Mouse (Mus musculus) lung, postnatal 0 days (tissue): ENCODE measurements around the gene Ikzf1. TPM values are rescaled to one million over a fixed set of nuclear protein-coding genes. Genes with fewer than 3 reads are reported as not detected.

ENCODE experiments used
- ATAC-seq: fragments of 200-750 bp; cut with Nextera tagmentation; 2 replicates; pipeline ENCODE4 v1.8.0; 2017; ENCODE audit warnings: moderate library complexity
- DNase-seq: peaks from one replicate; pipeline ENCODE4 v3.0.0-alpha.2; 2016; ENCODE audit warnings: low spot score
- H3K27ac ChIP-seq: fragments of 300-500 bp; sonication (generic); 2 replicates; pipeline ENCODE4 v1.5.1; 2014; ENCODE audit warnings: antibody characterized with exemption, mild to moderate bottlenecking, low read length, mixed read lengths
- H3K27me3 ChIP-seq: fragments of 300-500 bp; sonication (generic); replicated peaks from 2 replicates; pipeline ENCODE4 v1.6.1; 2014; ENCODE audit warnings: low read length, mixed read lengths; ENCODE audit not compliant: insufficient read depth
- H3K36me3 ChIP-seq: fragments of 300-500 bp; sonication (generic); 2 replicates; pipeline ENCODE4 v1.6.1; 2014; ENCODE audit warnings: low read length, mixed read lengths; ENCODE audit not compliant: insufficient read depth
- H3K4me1 ChIP-seq: fragments of 300-500 bp; sonication (generic); 2 replicates; pipeline ENCODE4 v1.6.1; 2014; ENCODE audit warnings: antibody characterized with exemption, low read depth, low read length, mixed read lengths; ENCODE audit not compliant: insufficient read depth
- H3K4me2 ChIP-seq: fragments of 300-500 bp; sonication (generic); replicated peaks from 2 replicates; pipeline ENCODE4 v1.6.1; 2014; ENCODE audit warnings: low read depth, mild to moderate bottlenecking, low read length, moderate library complexity, mixed read lengths
- H3K4me3 ChIP-seq: fragments of 300-500 bp; sonication (generic); 2 replicates; pipeline ENCODE4 v1.5.1; 2014; ENCODE audit warnings: low read depth, low read length
- H3K9ac ChIP-seq: fragments of 300-500 bp; sonication (generic); replicated peaks from 2 replicates; pipeline ENCODE4 v1.6.1; 2014; ENCODE audit warnings: low read depth, mild to moderate bottlenecking
- H3K9me3 ChIP-seq: fragments of 300-500 bp; sonication (generic); 2 replicates; pipeline ENCODE4 v1.6.1; 2016; ENCODE audit warnings: low read length, mixed read lengths
- CTCF ChIP-seq: IDR thresholded peaks from 2 replicates; pipeline ENCODE4 v1.5.1; 2016; ENCODE audit warnings: antibody characterized with exemption, mild to moderate bottlenecking
- EP300 ChIP-seq: IDR thresholded peaks from 2 replicates; pipeline ENCODE4 v1.6.1; 2016; ENCODE audit warnings: antibody characterized with exemption, mild to moderate bottlenecking, control low read depth
- WGBS: fragments of 180-500 bp; shearing (Covaris S2); extraction: QIAGEN DNeasy Blood & Tissue Kit; methylation state at CpG from one replicate; pipeline ENCODE4 v1.1.7; 2014; 5-methylcytosine and 5-hydroxymethylcytosine counted together
- polyA plus RNA-seq: library from polyadenylated mRNA; unstranded; fragments of >200 nt; fragmentation: Nextera tagmentation; extraction: Ambion mirVana; gene quantifications from 2 replicates; pipeline ENCODE4 v1.2.1, GENCODE M21; 2015

The Ikzf1 gene
- 1.7 TPM in 2 replicates for polyA plus RNA-seq

GRCm38 (mm10) chr11:11684930-11685852, at the start of gene Ikzf1:
Gene Ikzf1 (plus strand): TSS chr11:11685003.
- H3K9me3 ChIP-seq = no peaks in the 10 kb centered on the region
- H3K9ac ChIP-seq = 0 out of 2 replicates have a peak within 1 kb of the TSS, but pooled peaks have one; percentile 19
- peak within 1 kb of the TSS; percentile 56 for H3K4me3 ChIP-seq
- peak within 1 kb of the TSS; percentile 97 for H3K4me2 ChIP-seq
- no peak for TF ChIP-seq CTCF
- no peak for TF ChIP-seq EP300
- peak; percentile 39 for DNase-seq
- H3K36me3 ChIP-seq = no peaks in the 10 kb centered on the region
- H3K4me1 ChIP-seq = no peaks in the 10 kb centered on the region
- ATAC-seq = peak; percentile 73
- H3K27ac ChIP-seq = peak within 1 kb of the TSS; percentile 68
- whole genome bisulfite sequencing = 7% methylated on average over 46 of the region's 100 CpGs
- H3K27me3 ChIP-seq = peaks cover 25% of the 10 kb centered on the region

GRCm38 (mm10) chr11:11644303-11644702, 40.5 kb upstream of the Ikzf1 start:
- Histone ChIP-seq H3K4me1 (no peaks in the 10 kb centered on the region), H3K9me3 (no peaks in the 10 kb centered on the region), H3K36me3 (no peaks in the 10 kb centered on the region), H3K4me2 (no peak overlapping the region), H3K4me3 (no peak overlapping the region), H3K9ac (no peak overlapping the region), H3K27me3 (no peaks in the 10 kb centered on the region), H3K27ac (no peak overlapping the region)
- DNase-seq (no peak), ATAC-seq (no peak)
- TF ChIP-seq EP300 = no peak
- TF ChIP-seq CTCF = no peak

DNA sequence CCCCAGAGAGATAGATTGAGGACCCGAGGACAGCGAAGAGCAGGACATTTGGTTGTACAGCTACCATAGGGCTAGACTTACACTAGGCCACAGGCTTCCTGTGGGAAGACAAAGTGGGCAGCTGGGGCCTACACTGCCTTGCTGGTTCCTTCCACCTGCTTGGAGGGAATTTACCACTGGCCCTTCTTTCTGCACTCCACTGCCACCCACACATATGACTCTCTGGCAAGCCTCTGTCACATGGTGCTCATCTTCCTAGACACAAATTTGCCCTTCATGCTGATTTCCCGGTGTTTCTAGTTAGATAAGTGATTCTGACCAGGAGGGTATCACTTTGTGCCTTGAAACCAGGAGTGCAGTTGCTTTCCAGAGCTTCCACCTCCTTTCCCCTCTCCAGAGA, 28.4 kb upstream of the Ikzf1 start:
- Histone ChIP-seq H3K4me2 (no peak overlapping the region), H3K4me1 (no peaks in the 10 kb centered on the region), H3K9me3 (no peaks in the 10 kb centered on the region), H3K4me3 (no peak overlapping the region), H3K36me3 (no peaks in the 10 kb centered on the region), H3K27me3 (no peaks in the 10 kb centered on the region), H3K9ac (no peak overlapping the region), H3K27ac (no peak overlapping the region)
- DNase-seq = no peak
- TF ChIP-seq CTCF (no peak), EP300 (no peak)
- ATAC-seq = no peak
- 74% methylated on average over 3 of the region's 3 CpGs for WGBS

GRCm38 (mm10) chr11:11656995-11657530, 27.7 kb upstream of the Ikzf1 start:
- Histone ChIP-seq H3K27me3 (no peaks in the 10 kb centered on the region), H3K4me1 (no peaks in the 10 kb centered on the region), H3K27ac (no peak overlapping the region), H3K4me3 (no peak overlapping the region), H3K36me3 (no peaks in the 10 kb centered on the region), H3K9me3 (no peaks in the 10 kb centered on the region), H3K9ac (no peak overlapping the region), H3K4me2 (no peak overlapping the region)
- no peak for TF ChIP-seq EP300
- no peak for TF ChIP-seq CTCF
- ATAC-seq (no peak), DNase-seq (peak; percentile 7)
- 34% methylated on average over 5 of the region's 5 CpGs for WGBS

DNA sequence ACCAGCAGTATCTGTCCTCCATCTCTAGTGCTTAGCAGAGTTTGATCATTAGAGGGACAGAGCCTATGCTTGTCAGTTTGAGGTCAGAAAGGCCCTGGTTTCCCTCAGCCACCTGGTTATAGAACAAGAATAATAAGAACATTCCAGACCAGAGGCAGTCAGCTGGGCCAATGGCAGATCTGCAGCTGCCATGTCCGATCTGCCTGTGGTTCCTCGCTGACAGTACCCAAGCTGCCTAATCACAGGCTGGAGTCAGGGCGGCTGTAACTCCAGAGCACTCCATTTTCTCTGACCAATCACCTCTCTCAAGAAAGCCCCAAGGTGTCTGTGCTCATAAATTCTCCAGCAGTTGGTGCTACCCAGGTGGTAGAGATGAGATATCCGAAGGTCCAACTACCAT, 27.2 kb upstream of the Ikzf1 start:
- ATAC-seq (no peak), DNase-seq (no peak)
- WGBS = 82% methylated on average over 4 of the region's 4 CpGs
- Histone ChIP-seq H3K4me1 (no peaks in the 10 kb centered on the region), H3K27ac (no peak overlapping the region), H3K9me3 (no peaks in the 10 kb centered on the region), H3K27me3 (no peaks in the 10 kb centered on the region), H3K4me3 (no peak overlapping the region), H3K4me2 (no peak overlapping the region), H3K9ac (no peak overlapping the region), H3K36me3 (no peaks in the 10 kb centered on the region)
- no peak for TF ChIP-seq CTCF
- no peak for TF ChIP-seq EP300

DNA sequence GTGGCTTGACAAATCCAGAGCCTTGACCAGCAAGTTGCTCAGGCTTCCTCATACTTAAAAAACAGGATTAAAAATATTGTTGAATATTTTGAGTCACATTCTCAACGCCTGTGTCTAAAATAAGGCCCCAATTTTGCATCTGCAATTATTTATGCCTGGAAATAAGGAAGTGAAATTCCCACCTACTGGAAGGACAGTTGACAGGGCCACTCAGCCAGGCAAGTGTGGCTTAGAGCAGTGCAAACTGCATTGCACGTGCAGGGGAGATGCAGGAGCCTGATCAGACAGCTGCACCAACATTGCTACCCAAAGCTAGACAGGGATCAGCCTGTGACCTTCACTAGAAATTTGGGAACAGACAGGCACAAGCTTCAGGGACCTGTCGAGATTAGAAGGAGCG, 26.0 kb upstream of the Ikzf1 start:
- Histone ChIP-seq H3K9me3 (no peaks in the 10 kb centered on the region), H3K27me3 (no peaks in the 10 kb centered on the region), H3K4me1 (no peaks in the 10 kb centered on the region), H3K4me2 (no peak overlapping the region), H3K4me3 (no peak overlapping the region), H3K27ac (no peak overlapping the region), H3K36me3 (no peaks in the 10 kb centered on the region), H3K9ac (no peak overlapping the region)
- ATAC-seq (no peak), DNase-seq (no peak)
- WGBS = 58% methylated on average over 4 of the region's 4 CpGs
- TF ChIP-seq CTCF (no peak), EP300 (no peak)
